ENCODE assay signal across 10 mouse cellular contexts in genomic region chr11:31839084-31839460, GRCm38 (mm10). TPM values are rescaled to one million over a fixed set of nuclear protein-coding genes. Genes with fewer than 3 reads are reported as not detected.
DNase-seq lines count a peak whose midpoint lies in the region; ATAC-seq and TF ChIP-seq lines count a peak whose summit lies in the region.
"Had no signal": no experiment of that assay in that cellular context is flagged by ENCODE, and none has a peak within 500 bp of the region (broad histone marks: within the 10 kb centered on the region; RNA-seq: fewer than 3 reads in every experiment).

No protein-coding gene starts in this region.

- ATAC-seq in frontal cortex, adult (ENCODE audit: low TSS enrichment), result 0 out of 2 replicates have a peak, but pooled peaks have one; percentile 9
- no peak for ATAC-seq in heart, embryonic 11.5 days (replicated peaks; ENCODE audit: insufficient number of reproducible peaks, low FRiP score, low TSS enrichment)
- no peak for ATAC-seq in liver, embryonic 14.5 days (ENCODE audit: insufficient read depth)
- ATAC-seq: Patski had no signal

- no peak for TF ChIP-seq CTCF in liver, embryonic 14.5 days (IDR thresholded peaks at IDR 0.05; ENCODE audit: low read depth)

- no peak overlapping the region for H3K9ac ChIP-seq in heart, embryonic 11.5 days (ENCODE audit: low read depth, low read length)
- H3K9ac ChIP-seq in liver, embryonic 14.5 days (replicated peaks), result no peak overlapping the region
- H3K9ac ChIP-seq: limb, embryonic 15.5 days had no signal

- TF ChIP-seq EP300 in liver, embryonic 14.5 days (IDR thresholded peaks at IDR 0.05; ENCODE audit: low read depth), result no peak

- H3K4me2 ChIP-seq in heart, embryonic 11.5 days, result no peak overlapping the region
- H3K4me2 ChIP-seq in liver, embryonic 14.5 days (ENCODE audit: low read depth), result no peak overlapping the region
- H3K4me2 ChIP-seq: limb, embryonic 15.5 days had no signal

- peaks cover 26% of the 10 kb centered on the region for H3K4me1 ChIP-seq in heart, embryonic 11.5 days (ENCODE audit: control insufficient read depth, insufficient read depth, low read length)
- peaks cover 67 to 85% of the 10 kb centered on the region in 2 experiments for H3K4me1 ChIP-seq in liver, embryonic 14.5 days (replicated peaks; ENCODE audit: control insufficient read depth in 2 of 2, insufficient read depth in 2 of 2, low read length in 1 of 2)

- no peaks in the 10 kb centered on the region for H3K27me3 ChIP-seq in heart, embryonic 11.5 days (ENCODE audit: control insufficient read depth, insufficient read depth, low read length)
- no peaks in the 10 kb centered on the region for H3K27me3 ChIP-seq in liver, embryonic 14.5 days (ENCODE audit: control insufficient read depth, insufficient read depth, low read length)
- H3K27me3 ChIP-seq: limb, embryonic 15.5 days; Patski had no signal

- no peaks in the 10 kb centered on the region for H3K36me3 ChIP-seq in heart, embryonic 11.5 days (ENCODE audit: control insufficient read depth, insufficient read depth, low read length)
- H3K36me3 ChIP-seq in liver, embryonic 14.5 days (replicated peaks; ENCODE audit: control insufficient read depth, insufficient read depth, low read depth), result no peaks in the 10 kb centered on the region
- H3K36me3 ChIP-seq: limb, embryonic 15.5 days had no signal

- no peaks in the 10 kb centered on the region for H3K9me3 ChIP-seq in heart, embryonic 11.5 days (replicated peaks; ENCODE audit: control insufficient read depth, low read length)
- no peaks in the 10 kb centered on the region for H3K9me3 ChIP-seq in liver, embryonic 14.5 days (ENCODE audit: control insufficient read depth, low read length)
- H3K9me3 ChIP-seq: limb, embryonic 15.5 days had no signal

- 28% methylated on average over 6 of the region's 6 CpGs for WGBS in heart, embryonic 11.5 days (ENCODE audit: insufficient replicate concordance)
- 50% methylated on average over 6 of the region's 6 CpGs for WGBS in liver, embryonic 14.5 days (ENCODE audit: insufficient replicate concordance)

- DNase-seq in frontal cortex, postnatal 10 days (ENCODE audit: low spot score in 2 of 2), result no peak
- DNase-seq in MN1 (ENCODE audit: low spot score), result peak; percentile 42
- DNase-seq in liver, embryonic 14.5 days (ENCODE audit: low read depth in 3 of 3, low spot score in 3 of 3), result no peak
- DNase-seq in embryo, embryonic 9.5 days (ENCODE audit: extremely low spot score), result no peak
- DNase-seq in urinary bladder, postnatal 10 days (ENCODE audit: low spot score), result no peak
- no peak for DNase-seq in gastrocnemius, postnatal 10 days

- no peak overlapping the region for H3K4me3 ChIP-seq in heart, embryonic 11.5 days (ENCODE audit: low read depth, low read length)
- no peak overlapping the region for H3K4me3 ChIP-seq in liver, embryonic 14.5 days (ENCODE audit: insufficient read depth in 1 of 2, low read depth in 2 of 2, low read length in 2 of 2)
- H3K4me3 ChIP-seq: limb, embryonic 15.5 days had no signal

- H3K27ac ChIP-seq in heart, embryonic 11.5 days (ENCODE audit: low read depth, low read length), result peak overlapping the region; percentile 18; the same call in 1 of the 2 replicates
- peak overlapping the region; percentile 45 for H3K27ac ChIP-seq in liver, embryonic 14.5 days
- H3K27ac ChIP-seq: limb, embryonic 15.5 days had no signal

RNA-seq across cellular contexts. Expression of gene Cpeb4, which starts 32.9 kb away (rescaled TPM):
- 15.5 and 18.9 TPM in 2 replicates for polyA plus RNA-seq in heart, embryonic 11.5 days (2014; fragmentation: Nextera tagmentation; extraction: Ambion mirVana)
- polyA plus RNA-seq in liver, embryonic 14.5 days (2012; rRNA removed), result 21.5 and 25.1 TPM in 2 replicates
- 28.7 and 29.4 TPM in 2 replicates for polyA plus RNA-seq in liver, embryonic 14.5 days (2014; fragmentation: Nextera tagmentation; extraction: Ambion mirVana)
- 10 to 100 TPM; 75.9 to 76.8 TPM for total RNA-seq in gastrocnemius, postnatal 10 days (2021)
